Comparison of ENCODE assay signal across 9 mouse cellular contexts in genomic region chr10:67247145-67247544, GRCm38 (mm10). TPM values are rescaled to one million over a fixed set of nuclear protein-coding genes. Genes with fewer than 3 reads are reported as not detected.
DNase-seq lines count a peak whose midpoint lies in the region; ATAC-seq and TF ChIP-seq lines count a peak whose summit lies in the region.
"Had no signal": no experiment of that assay in that cellular context is flagged by ENCODE, and none has a peak within 500 bp of the region (broad histone marks: within the 10 kb centered on the region; RNA-seq: fewer than 3 reads in every experiment).

No protein-coding gene starts in this region.

- no peaks in the 10 kb centered on the region for H3K27me3 ChIP-seq in Patski
- H3K27me3 ChIP-seq: stomach, embryonic 15.5 days had no signal

- no peak overlapping the region for H3K4me3 ChIP-seq in layer of hippocampus, adult 2 months
- H3K4me3 ChIP-seq: stomach, embryonic 15.5 days had no signal

- ATAC-seq in Patski = no peak
- peak; percentile 90 for ATAC-seq in erythroblast, adult 5-6 weeks (replicated peaks; ENCODE audit: low FRiP score, poor library complexity, severe bottlenecking)

- no peak overlapping the region for H3K27ac ChIP-seq in layer of hippocampus, adult 2 months
- H3K27ac ChIP-seq: stomach, embryonic 15.5 days had no signal

- in situ Hi-C loops in Patski (cut with MboI; ENCODE audit: low pct_unique_long_range_greater_than_20kb) = no loop called here

- POLR2A ChIA-PET in Patski (lab: Charles Lee) = no interaction called here

- CTCF ChIA-PET in Patski (lab: Charles Lee) = interaction anchor here (1.4 kb wide), 2 partner anchors 11 to 71 kb away, joined by 3 to 4 read pairs; no protein-coding TSS in a partner anchor

- TF ChIP-seq CTCF in layer of hippocampus, adult 2 months (conservative IDR thresholded peaks at IDR 0.05) = peak; percentile 79
- peak; percentile 67 for TF ChIP-seq CTCF in Patski (IDR thresholded peaks at IDR 0.05)

- peak; percentile 60 to 81 for DNase-seq in cerebellum, postnatal 14 days
- no peak for DNase-seq in cerebellum, adult 9-10 months
- no peak for DNase-seq in layer of hippocampus, adult 2 months (ENCODE audit: low spot score in 2 of 2)
- DNase-seq in layer of hippocampus, adult 18-20 months (ENCODE audit: low spot score in 2 of 2) = no peak
- DNase-seq in Patski (ENCODE audit: low read depth, low spot score) = no peak
- DNase-seq in lung, postnatal 4 days = peak; percentile 35 to 65
- DNase-seq in thymus, postnatal 25 days = peak; percentile 53

RNA-seq across cellular contexts. Expression of gene Nrbf2, which starts 38.0 kb away (rescaled TPM):
- total RNA-seq in layer of hippocampus, adult 2 months (2021) = 10 to 100 TPM; 19.3 to 20.7 TPM
- 10 to 100 TPM; 18.4 to 21.6 TPM for total RNA-seq in layer of hippocampus, adult 18-20 months (2021)
- polyA plus RNA-seq in Patski (2021) = 19.9 TPM
- 14.6 and 16.1 TPM in 2 replicates for total RNA-seq in erythroblast, adult 5-6 weeks (2015; ENCODE audit: low replicate concordance)
- 9.7 and 12.7 TPM in 2 replicates for total RNA-seq in erythroblast, adult 5-6 weeks (2017; ENCODE audit: low replicate concordance)

Comparison
In these comparisons a context has a peak if more than half of its experiments do, and no peak if none do; other contexts are left out.
1. DNase-seq: peak in cerebellum, postnatal 14 days (2 of 2), lung, postnatal 4 days (2 of 2) and thymus, postnatal 25 days (single experiment); none in cerebellum, adult 9-10 months (single experiment), layer of hippocampus, adult 2 months (0 of 2), layer of hippocampus, adult 18-20 months (0 of 2) and Patski (single experiment).